Mouse (Mus musculus): ENCODE data around the gene Akt3. TPM values are rescaled to one million over a fixed set of nuclear protein-coding genes. Genes with fewer than 3 reads are reported as not detected.

Akt3 gene
- polyA plus RNA-seq (2015; fragmentation: Nextera tagmentation; extraction: Ambion mirVana) = 0.54 and 0.56 TPM in 2 replicates

- Histone ChIP-seq H3K9me3 (ENCODE audit: low read length) (no peaks in the 10 kb centered on the region), H3K27ac (ENCODE audit: low read depth) (peak within 1 kb of the TSS; percentile 76), H3K9ac (replicated peaks) (peak within 1 kb of the TSS; percentile 76), H3K36me3 (replicated peaks; ENCODE audit: insufficient read depth, low read length) (no peaks in the 10 kb centered on the region), H3K4me3 (ENCODE audit: low read depth, low read length) (peak within 1 kb of the TSS; percentile 82), H3K27me3 (ENCODE audit: insufficient read depth, low read length) (no peaks in the 10 kb centered on the region), H3K4me1 (ENCODE audit: insufficient read depth) (peaks cover 10% of the 10 kb centered on the region), H3K4me2 (ENCODE audit: low read depth, low read length) (peak within 1 kb of the TSS; percentile 97)
- WGBS (ENCODE audit: insufficient replicate concordance) = no CpG with 5 or more reads among the region's 32 CpGs
- no peak for TF ChIP-seq CTCF (IDR thresholded peaks at IDR 0.05; ENCODE audit: low read depth)
- no peak for TF ChIP-seq EP300 (IDR thresholded peaks at IDR 0.05; ENCODE audit: low read depth)
- DNase-seq (no peak), ATAC-seq (peak; percentile 37)
Observed at GRCm38 (mm10) chr1:177258034-177258342, at the start of gene Akt3. TSS of gene Akt3 (minus strand) at chr1:177258203.

- H3K9ac ChIP-seq (replicated peaks) = no peak overlapping the region
- no peak overlapping the region for H3K4me2 ChIP-seq (ENCODE audit: low read depth, low read length)
- H3K4me1 ChIP-seq (ENCODE audit: insufficient read depth) = no peaks in the 10 kb centered on the region
- H3K27ac ChIP-seq (ENCODE audit: low read depth) = no peak overlapping the region
- TF ChIP-seq EP300 (IDR thresholded peaks at IDR 0.05; ENCODE audit: low read depth) (no peak), CTCF (IDR thresholded peaks at IDR 0.05; ENCODE audit: low read depth) (no peak)
- DNase-seq (no peak), ATAC-seq (no peak)
- 80% methylated on average over 11 of the region's 11 CpGs for WGBS (ENCODE audit: insufficient replicate concordance)
- no peaks in the 10 kb centered on the region for H3K27me3 ChIP-seq (ENCODE audit: insufficient read depth, low read length)
- H3K36me3 ChIP-seq (replicated peaks; ENCODE audit: insufficient read depth, low read length) = no peaks in the 10 kb centered on the region
- no peak overlapping the region for H3K4me3 ChIP-seq (ENCODE audit: low read depth, low read length)
- H3K9me3 ChIP-seq (ENCODE audit: low read length) = no peaks in the 10 kb centered on the region
Observed at GRCm38 (mm10) chr1:177307549-177307948, 49.5 kb upstream of the Akt3 start.

GRCm38 (mm10) chr1:177298231-177298630 lies 40.2 kb upstream of the Akt3 start:
- no peak overlapping the region for H3K4me2 ChIP-seq (ENCODE audit: low read depth, low read length)
- 89% methylated on average over 1 of the region's 1 CpGs for WGBS (ENCODE audit: insufficient replicate concordance)

GRCm38 (mm10) chr1:177286764-177287163 lies 28.8 kb upstream of the Akt3 start:
- ATAC-seq = no peak
- no peaks in the 10 kb centered on the region for H3K9me3 ChIP-seq (ENCODE audit: low read length)
- H3K4me1 ChIP-seq (ENCODE audit: insufficient read depth) = no peaks in the 10 kb centered on the region
- no peak for DNase-seq
- no peak overlapping the region for H3K27ac ChIP-seq (ENCODE audit: low read depth)
- H3K27me3 ChIP-seq (ENCODE audit: insufficient read depth, low read length) = no peaks in the 10 kb centered on the region
- WGBS (ENCODE audit: insufficient replicate concordance) = 46% methylated on average over 3 of the region's 3 CpGs
- H3K4me2 ChIP-seq (ENCODE audit: low read depth, low read length) = no peak overlapping the region
- TF ChIP-seq EP300 (IDR thresholded peaks at IDR 0.05; ENCODE audit: low read depth) (no peak), CTCF (IDR thresholded peaks at IDR 0.05; ENCODE audit: low read depth) (no peak)
- no peak overlapping the region for H3K9ac ChIP-seq (replicated peaks)
- H3K36me3 ChIP-seq (replicated peaks; ENCODE audit: insufficient read depth, low read length) = no peaks in the 10 kb centered on the region
- H3K4me3 ChIP-seq (ENCODE audit: low read depth, low read length) = no peak overlapping the region

More at GRCm38 (mm10) chr1:177298231-177298630, 40.2 kb upstream of the Akt3 start:
- Histone ChIP-seq H3K27me3 (ENCODE audit: insufficient read depth, low read length) (no peaks in the 10 kb centered on the region), H3K27ac (ENCODE audit: low read depth) (no peak overlapping the region), H3K9ac (replicated peaks) (no peak overlapping the region), H3K4me1 (ENCODE audit: insufficient read depth) (no peaks in the 10 kb centered on the region), H3K4me3 (ENCODE audit: low read depth, low read length) (no peak overlapping the region), H3K9me3 (ENCODE audit: low read length) (no peaks in the 10 kb centered on the region), H3K36me3 (replicated peaks; ENCODE audit: insufficient read depth, low read length) (no peaks in the 10 kb centered on the region)
- ATAC-seq = no peak
- TF ChIP-seq EP300 (IDR thresholded peaks at IDR 0.05; ENCODE audit: low read depth) (no peak), CTCF (IDR thresholded peaks at IDR 0.05; ENCODE audit: low read depth) (no peak)
- no peak for DNase-seq

- Histone ChIP-seq H3K36me3 (replicated peaks; ENCODE audit: insufficient read depth, low read length) (no peaks in the 10 kb centered on the region), H3K9ac (replicated peaks) (no peak overlapping the region), H3K4me2 (ENCODE audit: low read depth, low read length) (no peak overlapping the region), H3K27ac (ENCODE audit: low read depth) (no peak overlapping the region), H3K4me3 (ENCODE audit: low read depth, low read length) (no peak overlapping the region), H3K27me3 (ENCODE audit: insufficient read depth, low read length) (no peaks in the 10 kb centered on the region), H3K4me1 (ENCODE audit: insufficient read depth) (no peaks in the 10 kb centered on the region), H3K9me3 (ENCODE audit: low read length) (no peaks in the 10 kb centered on the region)
- ATAC-seq (no peak), DNase-seq (no peak)
- TF ChIP-seq CTCF (IDR thresholded peaks at IDR 0.05; ENCODE audit: low read depth) = no peak
- no peak for TF ChIP-seq EP300 (IDR thresholded peaks at IDR 0.05; ENCODE audit: low read depth)
Observed at GRCm38 (mm10) chr1:177281925-177282324, 23.9 kb upstream of the Akt3 start.

- no peak overlapping the region for H3K4me2 ChIP-seq (ENCODE audit: low read depth, low read length)
- WGBS (ENCODE audit: insufficient replicate concordance) = 77% methylated on average over 5 of the region's 5 CpGs
- TF ChIP-seq EP300 (IDR thresholded peaks at IDR 0.05; ENCODE audit: low read depth) = no peak
- no peak for TF ChIP-seq CTCF (IDR thresholded peaks at IDR 0.05; ENCODE audit: low read depth)
- H3K36me3 ChIP-seq (replicated peaks; ENCODE audit: insufficient read depth, low read length) = no peaks in the 10 kb centered on the region
- no peaks in the 10 kb centered on the region for H3K4me1 ChIP-seq (ENCODE audit: insufficient read depth)
- DNase-seq (no peak), ATAC-seq (no peak)
- no peak overlapping the region for H3K27ac ChIP-seq (ENCODE audit: low read depth)
- H3K9me3 ChIP-seq (ENCODE audit: low read length) = no peaks in the 10 kb centered on the region
- no peak overlapping the region for H3K9ac ChIP-seq (replicated peaks)
- no peak overlapping the region for H3K4me3 ChIP-seq (ENCODE audit: low read depth, low read length)
- no peaks in the 10 kb centered on the region for H3K27me3 ChIP-seq (ENCODE audit: insufficient read depth, low read length)
Observed at GRCm38 (mm10) chr1:177277361-177277760, 19.4 kb upstream of the Akt3 start.

- no peak overlapping the region for H3K9ac ChIP-seq (replicated peaks)
- no peak for DNase-seq
- no peak overlapping the region for H3K4me2 ChIP-seq (ENCODE audit: low read depth, low read length)
- ATAC-seq = peak; percentile 55
- H3K4me1 ChIP-seq (ENCODE audit: insufficient read depth) = no peaks in the 10 kb centered on the region
- H3K36me3 ChIP-seq (replicated peaks; ENCODE audit: insufficient read depth, low read length) = no peaks in the 10 kb centered on the region
- H3K27ac ChIP-seq (ENCODE audit: low read depth) = no peak overlapping the region
- TF ChIP-seq EP300 (IDR thresholded peaks at IDR 0.05; ENCODE audit: low read depth) = peak; percentile 28; the same call in 1 of the 2 replicates
- no peak for TF ChIP-seq CTCF (IDR thresholded peaks at IDR 0.05; ENCODE audit: low read depth)
- no peaks in the 10 kb centered on the region for H3K9me3 ChIP-seq (ENCODE audit: low read length)
- H3K27me3 ChIP-seq (ENCODE audit: insufficient read depth, low read length) = no peaks in the 10 kb centered on the region
- 60% methylated on average over 1 of the region's 1 CpGs for WGBS (ENCODE audit: insufficient replicate concordance)
- no peak overlapping the region for H3K4me3 ChIP-seq (ENCODE audit: low read depth, low read length)
Observed at GRCm38 (mm10) chr1:177267645-177268044, 9.6 kb upstream of the Akt3 start.
